Mouse (Mus musculus): ENCODE results near the gene Cux2.

Gene Cux2

DNA sequence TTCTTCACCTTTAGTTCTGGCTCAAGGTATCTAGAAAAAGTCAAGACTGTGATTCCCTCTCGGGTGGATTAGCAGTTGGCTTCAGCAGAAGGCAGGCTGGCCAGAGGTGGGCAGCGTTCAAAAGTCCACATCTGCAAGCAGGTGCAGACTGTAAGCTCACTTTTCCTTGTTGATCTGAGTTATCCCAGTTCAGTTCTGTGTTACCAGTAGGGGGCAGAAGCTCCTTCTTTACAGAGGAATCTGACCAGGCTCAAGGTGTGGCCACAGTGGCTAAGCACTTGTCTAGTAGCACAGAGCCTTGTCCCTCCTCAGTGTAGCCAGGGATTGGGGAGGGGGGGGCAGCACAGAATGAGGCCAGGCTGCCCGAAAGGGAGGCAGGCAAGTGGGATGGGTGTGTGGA, 234.8 kb downstream of the Cux2 start:
- DNase-seq: peak; percentile 75

DNA sequence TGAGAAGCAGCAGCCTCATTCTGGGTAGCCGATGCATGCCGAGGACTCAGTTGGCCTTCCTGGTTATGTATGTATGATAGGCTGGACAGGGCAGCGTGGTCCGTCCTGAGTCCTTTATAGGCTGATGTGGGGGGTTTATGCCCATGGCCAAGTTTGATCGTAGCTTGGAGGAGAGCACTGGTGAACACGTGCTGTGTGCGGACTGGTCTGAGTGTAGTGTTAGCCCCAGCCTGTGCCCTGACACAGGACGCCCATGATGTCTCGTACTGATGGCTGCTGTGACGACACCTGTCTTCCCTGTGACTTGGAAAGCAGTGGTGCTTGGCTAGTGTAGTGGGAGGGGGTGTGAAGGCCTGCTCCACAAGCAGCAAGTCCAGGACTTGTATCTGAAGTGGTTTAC, 236.2 kb downstream of the Cux2 start:
- DNase-seq: no peak

DNA sequence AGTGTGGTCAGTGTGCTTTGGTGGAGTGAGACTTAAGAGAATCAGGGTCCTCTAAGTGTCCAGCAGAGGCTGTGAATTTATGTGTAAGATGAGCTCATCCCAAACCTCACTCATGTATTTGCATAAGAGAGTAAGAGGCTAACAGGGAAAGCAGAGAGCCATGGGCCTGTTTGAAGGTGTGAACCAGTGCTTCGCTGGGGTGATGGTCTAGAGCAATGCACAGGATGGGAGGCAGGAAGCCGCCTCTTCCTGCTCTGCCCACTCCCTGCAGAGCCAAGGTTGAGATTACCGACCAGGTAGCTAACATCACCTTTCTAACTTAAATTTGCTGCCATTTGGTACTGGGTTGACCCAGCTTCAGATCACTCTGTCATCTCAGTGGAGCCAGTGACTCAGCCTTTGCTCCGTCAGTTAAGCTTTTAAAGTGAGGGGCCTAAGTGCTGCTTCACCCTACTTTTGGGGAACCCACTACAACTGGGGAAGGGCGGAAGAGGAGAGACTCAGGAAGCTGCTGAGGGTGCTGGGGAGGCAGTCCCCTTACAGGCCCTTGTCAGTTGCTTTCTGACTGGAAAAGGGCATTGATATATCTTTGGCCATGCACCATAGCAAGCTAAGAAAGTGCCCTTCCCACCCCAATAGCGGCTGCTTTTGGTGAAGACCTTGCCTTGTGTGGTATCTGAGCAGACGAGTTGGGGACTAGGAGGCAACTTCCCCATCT, 237.2 kb downstream of the Cux2 start:
- DNase-seq: no peak

DNA sequence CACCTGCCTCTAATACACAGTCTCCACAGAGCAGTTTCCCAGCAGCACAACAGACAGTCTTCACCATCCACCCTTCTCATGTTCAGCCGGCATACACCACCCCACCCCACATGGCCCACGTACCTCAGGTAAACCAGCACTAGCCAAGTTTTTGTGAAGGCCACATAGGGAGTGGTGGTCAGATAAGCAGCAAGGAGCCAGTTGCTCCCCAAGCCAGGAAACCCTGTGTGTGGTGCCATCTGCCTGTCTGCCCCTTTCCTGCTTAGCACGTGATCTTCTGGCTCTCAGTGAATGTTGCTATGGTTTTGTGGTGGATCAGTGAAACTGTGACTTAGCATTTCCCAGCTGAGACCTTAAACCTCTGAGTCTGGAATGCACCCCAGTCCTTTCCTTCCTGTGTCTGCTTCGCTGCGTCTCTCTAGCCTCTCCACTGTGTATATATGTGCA, 238.4 kb downstream of the Cux2 start:
- no peak for DNase-seq

DNA sequence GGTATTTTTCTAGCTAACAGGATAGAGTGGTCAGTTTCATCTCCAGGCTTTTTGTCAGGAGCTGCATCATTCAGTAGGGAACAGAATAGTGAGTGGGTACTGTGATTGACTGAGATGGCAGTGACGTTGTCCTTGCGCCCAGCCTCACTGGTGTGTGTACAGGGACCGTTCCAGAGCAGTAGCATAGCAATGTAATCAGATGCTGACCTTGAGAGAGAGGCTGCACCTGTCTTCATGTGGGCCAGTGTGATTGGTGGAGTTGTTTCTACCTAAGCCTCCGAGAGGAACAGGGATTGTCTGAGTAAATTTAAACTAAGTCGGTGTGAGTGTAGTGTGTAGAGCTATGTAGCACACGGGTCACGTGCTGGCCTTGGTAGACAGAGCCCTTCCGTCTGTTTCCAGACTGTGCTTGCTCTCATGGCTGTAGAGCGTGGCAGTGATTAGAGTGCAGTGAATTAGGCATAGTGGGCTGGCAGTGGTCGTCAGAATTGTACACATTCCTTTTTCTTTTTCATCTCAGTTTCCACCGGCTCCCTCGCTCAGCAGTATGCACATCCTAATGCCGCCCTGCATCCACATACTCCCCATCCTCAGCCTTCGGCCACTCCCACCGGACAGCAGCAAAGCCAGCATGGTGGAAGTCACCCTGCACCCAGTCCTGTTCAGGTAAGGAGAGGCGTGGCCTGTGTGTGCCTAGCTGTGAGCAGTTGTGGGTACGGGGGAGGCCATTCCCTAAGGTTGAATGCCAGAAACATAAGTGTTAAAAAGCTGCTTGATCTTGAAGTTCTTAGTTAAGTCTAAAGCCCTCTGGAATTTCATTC, 239.4 kb downstream of the Cux2 start:
- no peak for DNase-seq

DNA sequence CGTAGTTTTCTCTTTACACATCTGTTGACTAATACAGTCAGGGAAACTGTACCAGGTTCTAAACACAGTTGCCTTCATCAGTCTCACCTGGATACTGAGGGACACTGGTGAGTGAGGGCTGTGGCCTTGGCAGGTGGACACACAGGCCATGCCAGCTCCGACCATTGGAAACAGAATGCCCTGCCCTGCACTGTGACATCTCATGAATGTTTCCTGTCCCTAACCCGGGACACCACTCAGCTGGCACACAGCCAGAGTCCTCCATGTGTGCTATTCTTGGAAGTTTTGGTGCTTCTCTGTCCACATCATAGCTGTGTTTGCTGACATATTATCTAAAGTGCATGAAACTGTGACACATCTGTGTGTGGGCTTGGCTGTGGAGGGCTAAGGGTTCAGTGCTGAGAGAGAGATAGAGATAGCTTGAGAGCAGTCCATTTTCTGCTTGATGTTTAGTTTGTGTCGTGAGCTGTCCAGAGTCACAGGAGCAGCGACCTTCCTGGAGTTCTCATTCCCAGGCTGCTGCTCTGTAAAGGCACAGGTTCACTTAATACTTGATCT, 240.2 kb downstream of the Cux2 start:
- DNase-seq: no peak

DNA sequence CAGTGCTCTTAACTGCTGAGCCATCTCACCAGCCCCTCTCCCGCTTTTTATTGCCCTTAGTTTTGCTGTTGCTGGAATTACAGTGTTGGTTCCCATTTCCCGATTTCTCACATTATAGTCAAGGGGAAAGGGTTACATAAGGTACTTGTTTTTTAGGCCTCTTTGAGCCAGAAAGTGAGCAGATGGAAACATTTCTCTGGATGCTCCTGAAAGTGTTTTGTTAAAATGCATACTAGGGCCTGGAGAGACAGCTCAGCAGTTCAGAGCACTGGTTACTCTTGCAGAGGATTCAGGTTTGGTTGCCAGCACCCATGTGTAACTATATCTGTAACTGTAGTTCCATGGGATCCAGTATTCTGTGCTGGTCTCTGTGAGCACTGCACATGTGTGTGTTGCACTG, 241.7 kb downstream of the Cux2 start:
- no peak for DNase-seq

DNA sequence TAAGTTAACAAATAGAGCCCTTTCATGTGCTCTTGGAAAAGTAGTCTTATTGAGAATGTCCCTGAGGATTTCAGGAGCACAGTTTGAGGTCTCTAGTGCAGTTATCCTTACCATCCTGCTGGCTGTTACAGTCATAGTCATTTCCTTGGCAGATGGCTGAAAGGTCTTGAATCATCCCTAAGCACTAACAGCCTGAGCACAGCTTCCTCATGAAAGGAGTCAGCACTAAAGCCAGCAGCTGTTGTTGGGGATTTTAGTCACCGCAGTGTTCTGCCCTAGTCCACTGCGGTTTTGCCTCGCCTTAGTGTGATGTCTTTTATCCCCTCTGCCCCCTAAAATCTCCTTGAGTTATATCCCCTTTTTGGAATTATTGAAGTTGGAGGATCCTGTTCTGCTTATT, 242.7 kb downstream of the Cux2 start:
- DNase-seq: peak; percentile 61

Data from retina, postnatal 1 day (tissue).